17 mouse cellular contexts compared by ENCODE assay signal in genomic region chr2:62730671-62731070, GRCm38 (mm10).
DNase-seq lines count a peak whose midpoint lies in the region; ATAC-seq lines count a peak whose summit lies in the region.
"Had no signal": no experiment of that assay in that cellular context is flagged by ENCODE, and none has a peak within 500 bp of the region (broad histone marks: within the 10 kb centered on the region; RNA-seq: fewer than 3 reads in every experiment).

No protein-coding gene starts in this region.

- no peak for DNase-seq in adrenal gland, postnatal 10 days
- DNase-seq in right cerebral cortex, postnatal 36 days (ENCODE audit: low spot score in 2 of 2) = no peak
- DNase-seq: adrenal gland, adult 2 months; adrenal gland, adult 8-10 months; adrenal gland, postnatal 14 days; adrenal gland, postnatal 25 days; adrenal gland, postnatal 36 days; B cell, adult 2 months; cerebellum, adult 11 months; cerebellum, adult 11-12 months; cerebellum, adult 18-20 months; cerebellum, adult 2 months had no signal

- peak; percentile 69 for ATAC-seq in granulocyte monocyte progenitor cell, adult 5-6 weeks (replicated peaks; ENCODE audit: poor library complexity, severe bottlenecking)
- peak; percentile 52 for ATAC-seq in megakaryocyte progenitor cell, adult 5-6 weeks (replicated peaks; ENCODE audit: poor library complexity)
- ATAC-seq: activated CD4-positive, CD25-positive, alpha-beta regulatory T cell, adult 4 months; CD4-positive, CD25-positive, alpha-beta regulatory T cell, adult 4 months; Patski had no signal
